Mouse (Mus musculus): Measurements from ENCODE around the gene Ppp1r1c. TPM values are rescaled to one million over a fixed set of nuclear protein-coding genes. Genes with fewer than 3 reads are reported as not detected.

Gene Ppp1r1c
- polyA plus RNA-seq, 3 experiments from 2014 or later: 0.09 TPM; not detected in 2

Other genes with a start within 250 kb of the Ppp1r1c start
- 1 to 10 TPM; 3.9 to 4.9 (median 4.5) TPM for gene Itprid2, start 72.4 kb upstream of the Ppp1r1c start, polyA plus RNA-seq (2017; shearing (Covaris generic))

All from inflammation-experienced regulatory T-cells, adult 6 months (primary cell).